In the genomic region with DNA sequence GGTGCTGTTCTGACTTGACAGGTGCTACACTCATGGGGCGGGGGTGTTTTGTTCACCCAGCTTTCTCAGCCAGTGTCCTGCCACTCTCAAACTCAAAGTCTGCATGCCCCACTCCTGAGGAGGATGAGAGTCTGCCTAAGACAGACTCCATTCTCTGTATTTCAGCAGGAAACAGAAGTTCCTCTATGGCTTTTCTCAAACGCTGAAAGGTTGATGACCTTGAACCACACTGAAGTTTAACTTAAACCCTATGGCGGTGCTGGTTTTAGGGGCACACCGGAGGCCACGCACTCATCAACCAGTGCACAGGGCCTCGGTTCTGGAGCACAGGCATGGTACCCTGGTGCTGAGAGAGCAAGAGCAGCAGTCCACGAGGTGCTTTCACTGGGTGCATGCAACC, we compare ENCODE assay signal across 22 mouse cellular contexts. TPM values are rescaled to one million over a fixed set of nuclear protein-coding genes. Genes with fewer than 3 reads are reported as not detected.
DNase-seq lines count a peak whose midpoint lies in the region; ATAC-seq and TF ChIP-seq lines count a peak whose summit lies in the region.
"Had no signal": no experiment of that assay in that cellular context is flagged by ENCODE, and none has a peak within 500 bp of the region (broad histone marks: within the 10 kb centered on the region; RNA-seq: fewer than 3 reads in every experiment).

No protein-coding gene starts in this region.

- no peaks in the 10 kb centered on the region for H3K9me3 ChIP-seq in forebrain, embryonic 13.5 days (replicated peaks)
- H3K9me3 ChIP-seq: forebrain, embryonic 12.5 days; hindbrain, embryonic 12.5 days; stomach, embryonic 15.5 days had no signal

- no peak overlapping the region for H3K4me2 ChIP-seq in forebrain, embryonic 13.5 days
- H3K4me2 ChIP-seq: forebrain, embryonic 12.5 days; hindbrain, embryonic 12.5 days; midbrain, embryonic 11.5 days; stomach, embryonic 15.5 days had no signal

- no peaks in the 10 kb centered on the region for H3K27me3 ChIP-seq in spleen, adult 2 months (ENCODE audit: control insufficient read depth, insufficient read depth, low read length)
- no peaks in the 10 kb centered on the region for H3K27me3 ChIP-seq in forebrain, embryonic 13.5 days
- H3K27me3 ChIP-seq: forebrain, embryonic 12.5 days; hindbrain, embryonic 12.5 days; stomach, embryonic 15.5 days had no signal

- TF ChIP-seq CTCF in spleen, adult 2 months (IDR thresholded peaks at IDR 0.05; ENCODE audit: extremely low read depth, insufficient read depth, insufficient read length, insufficient replicate concordance), result no peak

- H3K4me1 ChIP-seq in spleen, adult 2 months (ENCODE audit: control insufficient read depth, insufficient read depth, insufficient read length), result peaks cover 24% of the 10 kb centered on the region; the same call in 1 of the 2 replicates
- H3K4me1 ChIP-seq in forebrain, embryonic 13.5 days, result no peaks in the 10 kb centered on the region

- H3K9ac ChIP-seq in forebrain, embryonic 13.5 days, result no peak overlapping the region
- H3K9ac ChIP-seq: forebrain, embryonic 12.5 days; hindbrain, embryonic 12.5 days; stomach, embryonic 15.5 days had no signal

- ATAC-seq in hematopoietic stem cell, adult 5-6 weeks (replicated peaks in 1 of 2; ENCODE audit: insufficient read depth in 1 of 2, low FRiP score in 2 of 2, low TSS enrichment in 1 of 2, low read depth in 1 of 2, poor library complexity in 2 of 2, severe bottlenecking in 2 of 2), result peak; percentile 40 to 61
- ATAC-seq in forebrain, embryonic 13.5 days, result no peak
- ATAC-seq: activated CD4-positive, CD25-positive, alpha-beta regulatory T cell, adult 4 months had no signal

- no peak overlapping the region for H3K4me3 ChIP-seq in spleen, adult 2 months (ENCODE audit: extremely low read depth, insufficient read depth, insufficient read length)
- H3K4me3 ChIP-seq in macrophage (ENCODE audit: inconsistent target), result no peak overlapping the region
- no peak overlapping the region for H3K4me3 ChIP-seq in forebrain, embryonic 13.5 days
- H3K4me3 ChIP-seq: forebrain, embryonic 12.5 days; hindbrain, embryonic 12.5 days; layer of hippocampus, adult 2 months; myocyte; stomach, embryonic 15.5 days had no signal

- WGBS in spleen, adult 2 months, result 27% methylated on average over 7 of the region's 7 CpGs
- 13% methylated on average over 7 of the region's 7 CpGs for WGBS in macrophage (ENCODE audit: missing documents)
- WGBS in forebrain, embryonic 13.5 days, result 81% methylated on average over 7 of the region's 7 CpGs

- peak overlapping the region; percentile 59 for H3K27ac ChIP-seq in spleen, adult 2 months (ENCODE audit: insufficient read depth, low read length)
- H3K27ac ChIP-seq in macrophage, result peak overlapping the region; percentile 51
- no peak overlapping the region for H3K27ac ChIP-seq in forebrain, embryonic 13.5 days
- H3K27ac ChIP-seq: forebrain, embryonic 12.5 days; hindbrain, embryonic 12.5 days; layer of hippocampus, adult 2 months; stomach, embryonic 15.5 days had no signal

- H3K79me2 ChIP-seq in macrophage (ENCODE audit: inconsistent target), result peaks cover 100% of the 10 kb centered on the region

- H3K36me3 ChIP-seq in spleen, adult 2 months (ENCODE audit: control insufficient read depth, insufficient read depth, low read length), result no peaks in the 10 kb centered on the region
- H3K36me3 ChIP-seq in macrophage (ENCODE audit: inconsistent target), result peaks cover 11% of the 10 kb centered on the region; the same call in 1 of the 2 replicates
- no peaks in the 10 kb centered on the region for H3K36me3 ChIP-seq in forebrain, embryonic 13.5 days (ENCODE audit: poor library complexity, severe bottlenecking)
- H3K36me3 ChIP-seq: forebrain, embryonic 12.5 days; hindbrain, embryonic 12.5 days had no signal

- no peak for TF ChIP-seq POLR2A in spleen, adult 2 months (IDR thresholded peaks at IDR 0.05; ENCODE audit: low read depth, low read length)

- DNase-seq in spleen, adult 2 months (ENCODE audit: low read depth in 1 of 2, low spot score in 2 of 2), result no peak
- DNase-seq in spleen, adult 12 weeks (ENCODE audit: low spot score), result no peak
- DNase-seq in adrenal gland, postnatal 10 days, result no peak
- no peak for DNase-seq in adrenal gland, postnatal 4 days (ENCODE audit: low spot score in 2 of 2)
- DNase-seq: adrenal gland, postnatal 25 days; cerebellum, adult 8-10 months; heart, adult 11 months; kidney, adult 8-10 months; kidney, postnatal 14 days; layer of hippocampus, postnatal 36 days; lung, postnatal 10 days; thymus, adult 2 months had no signal

RNA-seq across cellular contexts. Expression of gene Tbc1d2b, which starts 13.4 kb away (rescaled TPM):
- polyA plus RNA-seq in spleen, adult 2 months (2012; rRNA removed), result 26.4 and 27.8 TPM in 2 replicates
- total RNA-seq in hematopoietic stem cell, adult 5-6 weeks (2017), result 29.5 and 30.9 TPM in 2 replicates
- 100 to 1,000 TPM; 104 to 459 (median 241) TPM for total RNA-seq in macrophage (2018; cell fraction: chromatin; rRNA removed)
- 100 to 1,000 TPM in 2 of 26 experiments, 10 to 100 TPM in 24; 58.3 to 112 (median 76.4) TPM for total RNA-seq in macrophage (2018; cell fraction: cytosol; rRNA removed)
- total RNA-seq in macrophage (2018; cell fraction: nucleus; rRNA removed), result 100 to 1,000 TPM; 110 to 294 (median 189) TPM
- polyA plus RNA-seq in macrophage (2018), result 31.2 to 52.4 TPM (median 52.4 TPM) in 3 replicates
- total RNA-seq in adrenal gland, postnatal 10 days (2021), result 10 to 100 TPM; 33.0 to 34.9 TPM
- 4.1 and 4.7 TPM in 2 replicates for polyA plus RNA-seq in forebrain, embryonic 13.5 days (2015; fragmentation: Nextera tagmentation; extraction: Ambion mirVana)
- total RNA-seq in adrenal gland, postnatal 4 days (2021), result 10 to 100 TPM; 44.3 to 47.7 TPM
